Mouse (Mus musculus): ENCODE data around the gene A830018L16Rik.

- no peak for TF ChIP-seq CTCF (IDR thresholded peaks at IDR 0.05; ENCODE audit: borderline replicate concordance, extremely low read depth, insufficient read depth, insufficient read length)
- TF ChIP-seq POLR2A (IDR thresholded peaks at IDR 0.05; ENCODE audit: borderline replicate concordance, extremely low read depth, insufficient read depth, insufficient read length, poor library complexity, severe bottlenecking): no peak
These were observed 17.7 kb upstream of the A830018L16Rik start for GRCm38 (mm10) chr1:11395996-11396736.

Measured in brain, embryonic 14.5 days (tissue).